Mouse (Mus musculus): ENCODE data around the gene Ehbp1.

Ehbp1 gene

DNA sequence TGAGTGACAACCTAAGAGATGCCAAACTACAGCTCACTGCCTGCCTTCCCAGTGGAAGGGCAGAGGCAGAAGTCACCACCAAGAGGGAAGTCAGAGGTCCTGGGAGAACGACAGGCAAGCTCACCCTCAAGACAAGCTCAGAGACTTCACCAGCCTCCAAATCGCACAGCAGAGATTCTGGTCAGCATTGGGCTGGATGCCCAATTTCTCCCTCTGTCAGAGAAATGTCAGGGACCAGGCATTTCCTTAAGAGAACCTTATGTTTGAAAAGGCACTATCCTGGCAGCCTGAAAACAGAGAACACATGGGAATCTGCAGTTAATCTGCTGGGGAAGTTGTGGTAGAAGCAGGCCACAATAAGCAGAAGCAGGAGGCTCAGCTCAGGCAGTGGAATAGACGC lies 151.5 kb downstream of the Ehbp1 start:
- no peak for DNase-seq

DNA sequence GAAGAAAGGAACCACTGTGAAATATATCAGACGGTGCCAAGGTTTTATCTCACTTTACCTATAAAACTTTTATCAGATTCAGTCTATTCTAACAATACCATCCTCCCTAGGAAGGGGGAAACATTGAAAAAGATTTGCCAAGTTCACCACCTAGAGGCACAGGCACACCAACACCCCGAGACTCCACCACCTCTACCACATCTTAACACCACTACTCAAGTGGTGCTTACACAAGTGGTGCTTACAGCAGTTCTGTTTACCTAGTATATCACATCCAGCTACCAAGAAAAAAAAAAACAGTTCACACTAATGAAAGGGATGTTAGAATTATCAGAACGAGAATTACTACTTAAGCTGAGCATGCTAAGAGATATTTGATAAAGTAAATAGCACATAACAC lies 152.1 kb downstream of the Ehbp1 start:
- no peak for DNase-seq

DNA sequence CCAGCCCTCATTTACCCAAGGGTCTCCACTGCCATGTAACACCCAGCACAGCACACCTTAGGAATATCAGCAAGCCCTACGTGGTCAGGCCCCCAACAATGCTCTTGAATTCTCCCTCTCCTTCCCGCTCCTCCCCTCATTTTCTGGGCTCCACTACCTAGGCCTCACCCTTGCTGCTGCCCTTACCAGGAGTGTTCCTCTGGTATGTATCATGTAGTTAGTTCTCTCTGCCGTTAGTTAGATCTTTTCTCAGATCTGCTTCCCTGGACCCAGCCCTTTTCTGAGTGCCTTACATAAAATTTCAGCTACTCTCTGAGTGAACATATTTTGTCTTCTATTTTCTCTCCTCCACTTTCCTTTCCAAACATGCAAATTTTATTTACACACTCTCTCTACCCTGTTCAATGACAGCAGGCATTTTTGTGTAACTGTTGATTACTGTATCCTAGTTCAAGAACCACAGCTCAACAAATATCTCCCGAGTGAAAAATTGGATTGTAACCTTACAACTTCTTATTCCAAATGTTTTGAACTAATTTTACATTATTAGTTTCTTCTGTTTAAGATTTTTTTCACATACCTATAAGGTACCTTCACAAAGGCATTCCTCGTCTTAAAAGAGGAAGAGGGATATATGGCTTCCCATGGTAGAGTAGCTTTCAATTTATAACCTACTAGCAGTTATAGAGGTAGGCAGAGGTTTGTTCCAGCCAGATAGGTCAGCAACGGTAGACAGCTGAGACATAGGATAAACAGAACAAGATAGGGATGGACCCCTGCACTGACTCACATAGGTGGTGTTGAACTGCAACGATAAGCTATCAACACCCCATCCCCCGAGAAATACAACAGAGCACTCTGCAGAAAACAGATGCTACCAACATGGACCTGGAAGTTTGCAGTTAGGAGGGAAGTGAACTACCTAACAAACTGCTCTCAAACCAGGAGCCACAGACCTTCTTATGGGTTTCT lies 160.3 kb downstream of the Ehbp1 start:
- DNase-seq: no peak

DNA sequence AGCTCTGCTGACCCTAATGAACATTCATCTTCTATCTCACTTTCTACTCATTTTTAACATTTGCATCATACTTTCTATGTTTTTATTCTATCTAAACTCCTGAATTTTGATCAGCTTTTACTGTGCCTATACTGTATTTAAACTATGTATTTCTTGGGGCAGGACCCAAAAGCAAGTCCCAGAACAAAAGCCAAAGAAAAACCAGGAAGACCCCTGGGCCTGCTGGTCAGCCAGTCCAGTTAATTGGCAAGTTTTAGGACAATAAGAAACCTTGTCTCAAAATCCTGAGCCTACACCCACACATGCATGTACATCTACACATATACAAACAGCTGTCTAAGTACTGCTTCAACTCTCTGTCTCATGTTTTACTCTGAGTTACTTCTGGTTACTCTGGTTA lies 161.9 kb downstream of the Ehbp1 start:
- no peak for DNase-seq

DNA sequence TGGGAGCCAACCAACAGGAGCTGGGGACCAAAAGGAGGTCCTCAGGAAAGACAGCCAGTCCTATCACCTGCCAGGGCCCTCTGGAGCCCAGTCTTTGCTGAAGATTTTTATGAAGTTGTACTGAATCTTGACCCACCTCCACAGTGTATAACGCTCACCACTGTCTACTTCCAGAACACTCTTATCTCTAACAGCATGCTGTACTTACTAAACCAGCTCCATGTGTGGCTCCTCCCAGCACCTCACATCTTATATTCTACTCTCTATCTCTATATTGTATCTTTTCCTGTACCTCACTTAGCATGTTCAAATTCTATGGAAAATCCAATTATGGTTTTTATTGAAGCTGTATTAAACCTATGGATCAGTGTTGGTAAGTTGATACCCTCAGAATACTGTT lies 163.5 kb downstream of the Ehbp1 start:
- no peak for DNase-seq

DNA sequence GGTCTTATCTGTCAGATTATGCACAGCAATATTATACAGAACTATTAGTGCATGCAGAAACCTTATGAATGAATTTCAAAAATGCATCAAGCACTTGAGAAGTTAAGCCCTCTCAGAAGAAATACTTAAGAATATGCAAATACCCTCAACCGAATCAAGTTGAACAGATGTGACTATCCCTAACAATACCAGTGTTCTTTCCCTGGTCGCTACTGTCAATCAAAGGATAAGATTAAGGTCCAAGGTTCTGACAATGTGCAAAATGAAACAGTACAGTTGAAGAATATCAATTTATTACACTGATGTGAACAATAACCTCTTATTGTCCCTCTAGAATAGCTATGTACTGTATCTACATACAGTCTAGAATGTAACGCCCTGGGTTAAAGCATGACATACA lies 167.8 kb downstream of the Ehbp1 start:
- no peak for DNase-seq

DNA sequence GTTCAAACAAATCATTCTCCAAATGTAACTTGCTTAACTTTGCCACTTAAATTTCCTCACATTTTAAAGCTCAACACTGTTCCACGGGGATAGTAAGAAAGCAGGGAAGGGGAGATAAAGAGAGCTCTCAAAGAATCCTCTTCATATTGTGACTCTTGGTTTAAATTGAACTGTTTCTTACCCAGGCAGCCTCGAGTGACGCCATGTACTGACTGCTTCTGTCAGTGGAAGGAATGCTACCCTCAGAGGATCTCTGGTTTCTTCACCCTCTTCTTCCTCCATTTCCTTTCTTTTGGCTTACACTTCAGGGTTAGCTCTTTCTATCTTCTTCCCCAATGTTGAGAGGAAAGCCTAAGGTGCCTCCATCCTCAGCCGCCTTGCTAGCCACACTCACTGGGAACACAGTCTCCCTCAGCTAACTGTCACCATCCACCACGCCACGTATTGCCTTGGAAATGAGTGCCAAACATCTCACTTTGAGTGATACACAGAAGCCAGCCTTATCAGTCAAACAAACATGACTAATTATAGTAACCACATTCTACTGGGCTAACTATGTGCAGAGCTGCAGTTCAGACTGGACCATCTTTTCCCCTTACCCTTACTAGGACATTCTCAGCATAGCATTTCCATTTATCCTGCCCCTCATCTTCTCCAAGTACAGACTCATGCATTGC lies 171.0 kb downstream of the Ehbp1 start:
- DNase-seq: no peak

DNA sequence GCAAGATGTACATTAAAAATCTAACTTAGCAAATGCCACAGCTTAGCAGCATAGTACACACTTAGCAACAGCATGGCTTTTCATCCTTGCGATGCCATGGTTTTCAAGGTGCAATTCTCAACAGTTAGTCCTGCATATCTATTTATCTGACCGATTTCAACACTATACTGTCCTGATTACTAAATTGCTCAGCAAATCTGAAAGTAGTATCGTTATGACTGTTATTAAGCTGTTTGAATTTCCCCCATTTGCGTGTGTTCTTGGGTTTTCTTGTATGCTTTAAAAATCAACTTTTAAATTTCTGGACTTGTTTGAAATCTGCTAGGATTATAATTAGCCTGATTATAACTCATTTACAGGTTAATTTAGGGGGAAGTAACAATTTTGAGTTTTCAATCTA lies 184.2 kb downstream of the Ehbp1 start:
- no peak for DNase-seq

DNA sequence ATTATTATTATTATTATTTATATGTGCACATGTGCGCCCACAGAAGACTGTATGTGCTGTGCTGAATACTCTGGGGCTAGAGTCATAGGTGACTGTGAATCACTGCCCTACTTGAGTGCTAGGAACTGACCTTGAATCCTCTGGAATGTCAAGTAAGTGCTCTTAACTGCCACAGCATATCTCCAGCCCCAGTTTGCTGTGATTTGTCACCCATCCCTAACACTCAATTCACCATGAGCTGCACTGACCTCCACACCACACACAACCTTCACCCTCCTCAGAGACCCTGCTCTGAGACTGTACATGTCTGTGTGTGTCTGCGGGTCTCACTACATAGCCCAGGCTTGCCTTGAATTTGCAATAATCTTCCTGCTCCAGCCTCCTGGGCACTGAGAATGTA lies 185.9 kb downstream of the Ehbp1 start:
- DNase-seq: no peak

DNA sequence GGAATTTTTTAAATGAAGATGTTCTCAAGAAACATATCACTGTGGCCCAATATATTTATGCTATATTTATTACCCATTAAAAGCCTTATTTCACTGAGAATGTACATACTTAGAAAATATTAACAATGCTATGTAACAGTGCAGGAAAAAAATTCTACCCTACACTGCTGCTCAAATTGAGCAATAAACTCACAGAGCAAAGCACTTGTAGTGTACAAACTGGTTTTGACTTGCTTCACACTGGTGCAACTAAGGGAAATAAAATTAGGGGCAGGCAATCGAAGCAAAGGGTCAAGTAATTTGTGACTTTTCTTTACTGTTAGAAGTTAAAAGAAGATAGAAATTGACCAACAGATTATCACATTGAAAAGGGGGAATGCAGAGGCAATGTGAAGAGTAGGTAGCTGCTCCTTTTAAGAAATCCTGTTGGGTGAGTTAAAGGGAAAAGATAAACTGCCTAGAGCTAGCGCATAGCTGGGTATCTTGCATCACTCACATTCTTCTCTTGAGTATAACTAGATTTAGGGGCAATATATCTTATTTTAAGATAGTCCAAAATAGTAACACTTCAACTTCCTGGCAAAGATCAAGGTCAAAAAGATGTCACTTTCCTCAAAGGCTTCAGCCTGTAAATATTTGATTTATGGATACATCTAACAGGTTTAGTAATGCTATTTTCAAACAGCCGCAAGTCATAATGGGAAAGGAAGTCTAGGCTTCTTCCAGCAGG lies 186.6 kb downstream of the Ehbp1 start:
- no peak for DNase-seq

DNA sequence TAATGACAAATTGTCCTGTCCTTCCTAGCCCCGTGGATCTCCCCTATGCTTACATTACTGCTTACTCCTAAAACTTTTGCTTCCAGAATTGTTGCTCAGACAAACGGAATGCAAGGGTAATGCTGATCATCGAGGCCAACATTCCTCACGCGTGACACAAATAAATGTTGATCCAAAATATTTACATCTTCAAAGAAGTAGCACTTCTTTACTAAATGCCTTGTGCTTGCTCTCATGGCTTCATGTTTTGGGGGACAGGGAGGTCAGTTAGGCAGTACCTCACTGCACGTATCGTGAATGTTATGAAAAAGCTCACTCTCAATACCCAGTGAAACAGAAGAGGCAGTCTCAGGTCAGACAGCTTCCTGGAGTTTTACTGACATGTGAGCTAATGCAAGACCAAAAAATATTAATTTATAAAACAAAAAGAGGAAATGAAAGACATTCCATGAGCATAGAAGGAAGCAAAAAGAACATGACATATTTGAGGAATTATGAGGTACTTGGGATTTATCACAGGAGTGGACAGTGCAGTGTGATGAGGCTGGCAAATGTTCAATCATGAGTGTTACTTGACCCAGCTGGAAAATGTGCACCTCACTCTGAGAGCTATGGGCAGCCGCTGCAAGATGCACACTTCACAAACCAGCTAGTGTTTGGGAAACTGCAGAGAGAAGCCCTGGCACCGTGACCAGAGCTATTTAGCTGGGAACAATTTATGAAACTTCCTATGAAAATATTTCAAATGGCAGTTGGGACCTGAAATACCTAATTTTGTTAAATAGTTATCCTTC lies 187.4 kb downstream of the Ehbp1 start:
- DNase-seq: no peak

DNA sequence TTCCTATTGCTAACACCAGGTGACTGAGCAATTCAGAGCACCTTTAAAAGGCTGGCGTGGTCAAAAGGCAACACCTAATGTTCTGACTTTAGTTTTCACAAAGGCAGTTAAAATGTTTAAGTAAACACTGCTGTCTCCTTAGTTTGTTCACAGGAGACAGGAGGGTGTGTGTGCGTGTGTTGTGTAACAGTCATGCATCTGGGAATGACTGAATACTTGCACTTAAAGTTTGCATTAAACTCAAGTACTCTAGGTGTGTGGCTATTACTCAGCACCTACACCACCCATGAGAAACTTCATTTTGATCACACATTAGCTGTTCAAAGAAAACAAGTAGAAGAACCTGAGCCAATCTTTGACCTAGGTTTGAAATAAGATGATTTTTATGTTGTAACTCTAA lies 201.4 kb downstream of the Ehbp1 start:
- DNase-seq: no peak

DNA sequence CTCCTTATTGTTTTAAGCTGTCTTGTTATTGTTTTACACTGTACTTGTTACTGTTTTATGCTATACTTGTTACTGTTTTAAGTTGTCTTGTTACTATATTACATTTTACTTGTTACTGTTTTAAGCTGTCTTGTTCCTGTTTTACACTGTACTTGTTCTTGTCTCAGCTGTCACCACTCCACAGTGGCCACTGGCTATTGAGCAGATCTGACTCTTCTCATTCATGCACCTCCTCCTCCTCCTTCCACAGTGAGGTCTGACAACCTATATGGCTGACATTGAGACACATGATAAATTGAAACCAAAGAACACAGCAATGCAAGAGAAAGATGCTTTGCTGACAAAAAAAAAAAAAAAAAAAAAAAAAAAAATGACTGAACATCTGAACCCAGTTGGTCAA lies 203.6 kb downstream of the Ehbp1 start:
- DNase-seq: no peak

DNA sequence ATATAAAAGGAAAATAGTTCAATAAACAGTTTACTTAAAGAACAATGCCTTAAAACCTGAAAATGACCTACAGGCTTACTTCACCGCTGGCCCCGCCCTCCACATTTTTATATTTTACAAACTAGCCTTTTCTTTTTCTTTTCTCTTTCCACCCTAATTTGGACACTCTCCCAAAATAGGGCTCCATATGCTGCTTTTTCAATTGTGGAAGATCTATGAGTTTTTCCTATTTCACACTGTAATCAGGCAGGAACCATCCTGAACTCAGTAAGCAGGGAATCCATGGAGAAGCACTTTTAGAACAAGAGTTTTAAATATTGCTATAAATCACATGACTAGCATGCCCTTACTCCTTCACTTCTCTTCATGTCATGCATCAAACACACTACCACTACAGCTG lies 216.9 kb downstream of the Ehbp1 start:
- DNase-seq: no peak

DNA sequence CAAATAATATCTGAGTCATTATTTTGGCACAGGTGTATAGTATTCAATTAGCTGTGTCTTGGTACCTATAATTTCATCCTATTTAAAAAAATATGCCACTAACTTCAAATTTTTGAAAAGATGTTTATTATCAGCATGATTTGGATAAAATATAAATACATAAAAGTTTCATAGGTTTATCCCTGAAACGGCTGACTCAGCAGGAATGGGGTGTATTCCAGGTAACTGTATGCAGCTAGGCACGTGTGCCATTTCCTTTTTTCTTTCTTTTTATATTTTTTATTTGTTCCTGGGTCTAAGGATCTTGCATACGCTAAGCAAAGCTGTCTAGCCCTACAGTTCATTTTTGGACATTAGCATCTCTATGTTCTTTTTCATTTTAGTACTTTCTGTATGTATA lies 223.2 kb downstream of the Ehbp1 start:
- DNase-seq: no peak

DNA sequence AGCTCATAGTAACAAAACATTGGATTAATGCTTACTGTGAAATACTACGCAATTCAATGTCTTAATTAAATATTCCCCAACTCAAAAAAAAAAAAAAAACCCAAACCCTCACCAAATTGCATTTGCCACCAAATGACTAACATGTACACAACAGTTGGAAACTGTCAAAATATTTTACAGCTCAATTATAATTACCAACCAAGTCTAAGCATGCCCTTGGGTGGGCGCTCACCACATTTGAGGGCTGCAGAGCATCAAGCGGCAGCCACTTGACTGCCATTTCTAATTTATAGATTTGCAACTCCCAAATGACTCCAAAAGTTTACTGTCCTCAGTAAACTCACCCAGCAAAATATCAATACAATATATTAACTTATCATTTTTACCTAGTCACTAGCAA lies 229.9 kb downstream of the Ehbp1 start:
- no peak for DNase-seq

DNA sequence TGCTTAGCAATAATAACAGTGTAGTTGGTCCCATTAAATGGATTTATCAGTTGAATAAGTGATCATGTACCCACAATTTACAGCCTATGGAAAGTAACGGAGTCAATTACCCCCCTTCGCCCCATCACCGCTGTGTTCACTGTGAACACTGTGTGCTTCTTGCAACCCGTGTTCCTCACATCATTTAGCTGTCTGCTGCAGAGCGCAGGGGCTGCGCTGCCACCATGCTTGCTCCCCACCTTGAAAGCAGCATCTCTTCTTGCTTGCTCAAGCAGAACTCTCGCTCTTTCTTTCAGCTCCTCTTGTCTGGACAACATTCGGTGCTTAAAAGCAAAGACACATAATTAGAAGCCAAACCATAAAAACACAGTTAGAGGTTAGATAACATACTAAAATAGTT lies 252.7 kb downstream of the Ehbp1 start:
- no peak for DNase-seq

DNA sequence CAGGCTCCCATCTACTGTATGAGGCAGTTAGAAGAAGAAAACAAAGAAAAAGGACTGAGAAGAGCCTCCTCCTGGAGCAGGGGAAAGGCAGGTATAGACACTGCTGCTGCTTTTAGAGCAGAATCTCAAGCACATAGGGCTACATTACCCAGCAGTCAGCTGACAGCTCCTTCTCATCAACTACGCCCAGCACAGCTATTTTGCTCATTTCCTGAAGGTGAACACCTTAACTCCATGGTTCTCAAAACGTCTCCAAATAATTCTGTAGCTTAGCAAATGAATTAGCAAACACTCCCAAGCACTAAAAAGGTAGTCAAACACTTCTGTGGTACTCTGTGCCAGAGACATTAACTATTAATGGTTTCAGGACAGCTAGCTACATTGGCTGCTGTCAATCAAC lies 278.7 kb downstream of the Ehbp1 start:
- no peak for DNase-seq

DNA sequence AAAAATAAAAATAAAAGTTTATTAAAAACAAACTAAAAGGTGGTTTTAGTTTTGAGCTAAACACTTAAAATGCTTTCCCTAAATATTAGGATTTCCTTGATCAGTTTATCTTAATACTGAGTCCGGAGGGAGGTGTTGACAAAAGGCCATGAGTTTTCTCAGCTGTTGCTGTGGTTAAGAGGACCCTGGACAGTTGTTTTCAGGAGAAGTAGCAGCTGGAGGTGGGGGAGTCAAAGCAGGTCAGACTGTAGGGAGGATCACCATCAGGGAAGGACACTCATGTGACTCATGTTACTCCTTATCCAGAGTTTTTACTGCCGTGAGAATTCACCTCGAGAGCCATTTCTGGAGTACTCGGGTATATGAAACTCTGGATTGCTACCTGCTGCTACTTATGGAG lies 280.4 kb downstream of the Ehbp1 start:
- DNase-seq: no peak

DNA sequence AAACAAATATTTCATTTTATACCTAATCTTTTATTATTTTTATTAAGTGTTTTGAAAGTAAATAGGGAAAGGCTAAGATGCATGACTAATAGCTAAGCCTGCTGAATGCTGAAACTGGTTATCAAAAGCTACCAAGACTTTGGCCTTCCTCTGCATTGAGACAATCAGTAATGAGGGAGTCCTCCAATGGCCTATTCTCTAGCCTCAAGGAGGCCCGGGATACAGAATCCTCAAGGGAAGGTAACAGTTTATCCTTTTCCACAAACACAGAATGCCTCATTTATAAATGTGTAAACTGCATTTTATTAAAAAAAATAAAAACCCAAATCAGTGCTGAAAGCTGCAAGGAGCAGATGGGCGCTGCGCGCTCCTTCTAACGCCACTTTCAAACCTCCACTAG lies 284.6 kb downstream of the Ehbp1 start:
- DNase-seq: no peak

DNA sequence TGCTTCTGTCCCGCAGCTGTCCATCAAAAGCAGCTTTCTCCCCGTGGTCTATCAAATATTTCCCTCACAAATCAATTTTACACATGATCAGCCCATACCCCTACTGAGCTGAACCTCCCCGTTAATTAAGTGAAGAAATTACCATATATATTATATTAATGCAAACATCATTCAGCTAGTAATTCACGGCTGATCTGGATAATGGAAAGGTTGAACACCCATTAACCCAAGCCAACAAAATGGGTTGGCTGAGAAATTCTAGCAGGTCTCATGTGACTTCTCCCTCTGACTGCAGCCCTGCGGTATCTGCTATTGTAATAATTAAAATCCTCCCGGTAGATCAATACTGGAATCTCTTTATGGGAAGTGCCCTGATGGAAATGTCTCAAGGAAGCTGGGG lies 286.2 kb downstream of the Ehbp1 start:
- DNase-seq: no peak

DNA sequence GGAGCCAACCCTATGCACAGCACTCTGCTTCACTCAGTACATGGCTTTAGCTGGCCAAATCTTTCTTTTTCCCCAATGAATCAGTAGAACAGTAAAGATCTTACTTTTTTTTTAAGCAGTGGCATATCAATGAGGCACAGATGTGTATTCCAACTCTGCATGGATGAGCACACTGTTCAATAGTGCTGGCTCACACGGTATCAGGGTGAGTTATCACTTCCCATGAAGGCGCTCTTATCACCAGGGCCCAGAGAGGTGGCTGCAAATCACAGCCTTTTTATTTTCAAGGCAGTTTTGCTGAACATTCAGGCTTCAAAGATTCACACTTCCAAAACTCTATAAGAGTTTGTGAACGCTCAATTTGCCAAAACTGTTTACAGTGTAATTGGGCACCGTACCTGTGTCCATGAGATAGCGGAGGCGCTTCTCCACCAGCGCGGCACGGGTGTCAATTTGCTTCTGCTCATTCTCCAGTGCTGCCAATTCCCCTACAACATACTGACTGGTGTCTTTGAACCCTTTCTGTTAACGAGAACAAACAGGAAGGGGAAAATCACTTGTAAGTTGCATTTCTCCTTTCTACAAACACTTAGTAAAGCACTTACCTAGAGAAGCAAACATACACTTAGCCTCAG lies 288.9 kb downstream of the Ehbp1 start:
- no peak for DNase-seq
